Mouse (Mus musculus) spleen, postnatal 10 days (tissue): ENCODE measurements around the gene Tex2.
A peak's percentile ranks its signal among the peaks of the same experiment; 100 is the strongest.
"Not testable (repeated sequence)": the region's sequence is repeated elsewhere in the genome, so short reads cannot be mapped to it uniquely, and the experiment has no call there.

ENCODE experiments used
- DNase-seq, 2 experiments: peaks; one replicate each; pipeline ENCODE4 v3.0.0; 2021 to 2022; ENCODE audit warnings: low spot score in 2 of 2

The Tex2 gene

DNA sequence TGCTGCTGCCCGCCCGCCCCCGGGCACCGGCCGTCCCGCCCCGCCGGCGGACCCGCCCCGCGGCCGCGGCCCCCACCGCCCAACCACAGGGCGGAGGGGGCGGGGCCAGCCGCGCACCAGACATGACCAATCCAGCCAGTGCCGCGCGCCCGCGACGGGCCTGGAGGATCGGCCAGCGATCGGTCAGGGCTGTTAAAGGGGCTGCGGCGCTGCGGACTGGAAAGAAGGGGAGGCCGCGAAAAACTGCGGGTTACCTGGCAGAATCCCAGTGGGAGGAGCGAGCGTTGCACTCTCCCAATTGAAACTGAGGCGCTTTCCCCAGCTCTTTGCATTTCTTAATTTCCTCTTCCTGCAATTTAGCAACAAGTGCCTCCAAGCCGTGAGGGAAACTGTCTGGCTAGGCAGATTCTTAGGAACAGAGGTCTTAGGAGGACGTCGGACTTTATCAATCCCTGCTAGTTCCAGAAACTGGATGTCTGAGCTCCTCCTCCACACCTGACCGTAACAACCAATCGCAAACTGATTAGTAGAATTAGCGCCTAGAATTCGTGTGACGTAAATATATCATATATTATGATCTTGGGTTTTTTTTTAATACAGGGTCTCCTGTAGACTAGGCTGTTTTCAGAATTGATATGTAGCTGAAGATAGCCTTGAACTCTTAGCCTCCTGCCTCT, at the start of gene Tex2:
Gene Tex2, minus strand, starts transcription at position 463 of the 677 bp plus-strand sequence.
- peak in 1 of 2 experiments; percentile 97 for DNase-seq

GRCm38 (mm10) chr11:106662634-106663407, 49.6 kb upstream of the Tex2 start:
- no peak for DNase-seq

- peak; percentile 27 to 62 for DNase-seq
These were observed 47.3 kb upstream of the Tex2 start for GRCm38 (mm10) chr11:106660453-106661081.

- no peak for DNase-seq
These were observed 46.5 kb upstream of the Tex2 start for GRCm38 (mm10) chr11:106659598-106660295.

DNA sequence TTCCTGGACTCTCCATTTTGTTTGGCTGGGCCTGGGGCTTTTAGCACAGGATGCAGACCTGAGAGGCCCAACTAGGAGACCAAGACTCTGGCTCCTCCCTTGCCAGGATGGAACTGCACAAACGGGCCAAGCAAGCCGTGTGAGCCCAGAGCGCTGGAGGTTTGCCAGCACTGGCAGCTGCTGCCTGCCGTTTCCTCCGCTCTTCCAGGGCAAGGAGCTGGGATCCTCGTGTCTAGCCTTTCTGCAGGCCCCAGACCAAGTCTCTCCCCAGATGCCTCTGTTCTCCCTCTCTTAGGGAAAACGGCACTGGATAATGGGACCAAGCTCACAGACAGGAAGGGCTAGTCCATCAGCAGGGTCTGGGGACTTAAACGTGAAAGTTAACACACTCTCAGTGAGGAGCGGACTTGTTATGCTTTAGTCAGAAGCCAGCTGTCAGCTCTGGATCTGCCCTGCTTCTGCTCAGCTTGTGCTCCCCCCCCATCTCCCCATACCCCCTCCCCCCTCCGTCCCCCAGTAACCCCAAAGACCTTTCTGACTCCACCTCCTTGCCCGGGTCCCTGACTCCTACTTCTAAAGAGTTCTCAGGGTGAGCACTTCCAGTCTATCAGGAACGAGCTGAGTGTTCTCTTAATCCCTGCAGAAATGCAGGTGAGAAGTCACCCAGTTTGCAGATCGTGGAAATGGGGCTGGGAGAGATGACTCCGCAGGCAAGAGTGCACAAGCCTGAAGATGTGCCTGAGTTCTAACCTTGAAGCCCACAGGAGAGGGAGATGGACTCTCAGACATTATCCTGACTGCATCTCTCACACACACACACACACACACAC, 45.0 kb upstream of the Tex2 start:
- peak in 1 of 2 experiments; percentile 37 for DNase-seq

DNA sequence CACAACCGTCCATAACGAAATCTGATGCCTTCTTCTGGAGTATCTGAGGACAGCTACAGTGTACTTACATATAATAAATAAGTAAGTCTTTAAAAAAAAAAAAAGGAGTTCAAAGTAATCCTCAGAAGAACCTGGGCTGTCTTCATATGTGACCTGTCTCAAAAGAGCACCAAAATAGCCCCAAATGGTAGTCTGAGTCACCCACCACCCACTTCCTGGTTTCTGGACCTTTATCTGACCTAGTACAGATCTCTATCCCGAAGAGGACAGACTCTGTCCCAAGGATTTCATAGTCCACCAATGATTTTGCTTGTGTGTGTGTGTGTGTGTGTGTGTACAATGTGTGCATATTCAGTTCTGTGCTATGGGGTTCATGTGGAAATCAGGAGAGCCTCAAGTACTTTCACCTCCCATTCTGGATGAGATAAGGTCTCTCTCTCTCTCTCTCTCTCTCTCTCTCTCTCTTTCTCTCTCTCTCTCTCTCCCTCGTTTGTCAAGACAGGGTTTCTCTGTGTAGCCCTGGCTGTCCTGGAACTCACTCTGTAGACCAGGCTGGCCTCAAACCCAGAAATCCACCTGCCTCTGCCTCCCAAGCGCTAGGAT, 43.8 kb upstream of the Tex2 start:
- not testable (repeated sequence) for DNase-seq

GRCm38 (mm10) chr11:106648347-106648746, 35.1 kb upstream of the Tex2 start:
- DNase-seq: peak; percentile 62 to 84

DNA sequence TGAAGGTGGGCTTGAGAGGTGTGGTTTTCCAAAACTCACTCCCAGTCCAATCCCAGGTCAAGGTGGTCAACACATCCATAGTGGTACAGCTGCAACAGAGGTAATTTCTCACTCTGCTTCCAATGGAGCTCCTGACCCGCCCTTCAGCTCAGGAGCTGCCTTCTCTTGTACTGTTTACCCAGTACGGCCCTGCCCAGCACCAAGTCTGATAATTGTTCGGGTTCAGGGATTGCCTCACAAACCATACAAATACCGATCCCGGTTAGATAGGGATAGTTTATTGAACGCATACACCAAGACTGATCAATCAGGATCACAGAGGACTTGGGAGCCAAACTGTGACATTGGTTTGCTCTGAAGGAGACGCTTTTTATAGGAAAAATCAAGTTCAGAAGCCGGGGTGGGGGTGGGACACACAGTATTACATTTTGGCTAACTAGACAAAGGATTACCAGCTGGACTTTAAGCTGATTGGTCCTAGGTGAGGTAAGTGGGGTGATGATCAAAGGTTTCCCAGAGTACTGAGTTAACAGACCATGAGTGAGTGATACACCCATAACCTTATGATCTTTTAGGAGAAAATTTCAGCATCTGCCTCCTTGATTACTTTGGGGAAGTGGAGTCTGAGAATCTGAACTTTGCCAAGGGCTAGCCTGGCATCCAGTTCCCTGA, 29.9 kb upstream of the Tex2 start:
- no peak for DNase-seq

GRCm38 (mm10) chr11:106641580-106641979, 28.4 kb upstream of the Tex2 start:
- DNase-seq: no peak

DNA sequence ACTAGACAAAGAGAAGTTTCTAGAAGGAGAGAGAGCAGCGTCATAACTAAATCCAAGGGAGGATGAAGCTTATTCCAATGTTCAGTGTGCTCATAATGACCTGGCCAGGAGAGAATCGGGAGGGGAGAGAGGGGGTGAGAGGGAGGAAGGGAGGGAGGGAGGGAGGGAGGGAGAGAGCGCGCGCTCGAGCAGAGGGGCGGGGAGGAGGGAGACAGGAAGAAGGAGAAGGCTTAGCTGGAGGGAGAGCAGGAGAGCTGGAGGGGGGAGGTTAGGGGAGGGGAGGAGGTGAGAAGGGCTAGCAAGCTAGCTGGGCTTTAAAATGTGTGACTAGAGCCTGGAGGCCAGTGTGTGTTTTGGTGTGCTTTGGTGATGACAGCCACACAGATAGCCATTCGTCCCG, 26.8 kb upstream of the Tex2 start:
- no peak for DNase-seq

- DNase-seq: no peak
These were observed 26.1 kb upstream of the Tex2 start for GRCm38 (mm10) chr11:106639356-106639692.

DNA sequence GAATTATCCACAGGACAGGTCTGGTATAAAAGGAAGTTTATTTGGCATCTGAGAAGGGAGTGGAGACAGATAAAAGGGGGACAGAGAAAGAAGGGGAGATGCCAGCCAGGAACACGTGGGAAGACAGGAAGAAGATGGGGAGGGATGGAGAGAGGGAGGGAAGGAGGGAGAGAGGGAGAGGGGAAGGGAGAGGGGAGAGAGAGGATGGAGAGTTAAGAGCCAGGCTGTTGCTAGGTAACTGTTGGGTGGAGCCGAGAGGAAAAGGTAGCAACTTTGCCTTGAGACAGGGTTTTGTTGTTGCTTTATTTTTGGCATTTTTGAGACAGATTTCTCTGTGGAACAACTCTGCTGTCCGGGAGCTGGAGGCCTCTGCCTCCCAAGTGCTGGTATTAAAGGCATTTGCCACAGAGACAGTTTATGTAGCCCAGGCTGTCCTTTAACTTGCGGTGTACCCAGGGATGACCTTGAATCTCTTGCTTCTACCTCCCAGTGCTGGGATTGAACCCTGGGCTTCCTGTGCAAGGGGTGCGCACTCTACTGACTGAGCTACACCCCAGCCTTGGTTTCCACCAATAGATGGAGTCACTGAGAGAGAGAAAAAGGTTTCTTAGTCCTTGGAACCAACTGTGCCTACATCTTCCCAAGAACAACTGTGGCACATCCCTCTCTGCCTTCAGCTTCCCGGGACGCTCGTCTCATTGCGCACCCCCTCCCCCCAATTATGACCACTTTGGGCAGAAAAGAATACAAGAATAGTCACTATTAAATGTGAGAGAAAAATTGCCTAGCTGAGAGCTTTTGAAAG, 25.5 kb upstream of the Tex2 start:
- no peak for DNase-seq

DNA sequence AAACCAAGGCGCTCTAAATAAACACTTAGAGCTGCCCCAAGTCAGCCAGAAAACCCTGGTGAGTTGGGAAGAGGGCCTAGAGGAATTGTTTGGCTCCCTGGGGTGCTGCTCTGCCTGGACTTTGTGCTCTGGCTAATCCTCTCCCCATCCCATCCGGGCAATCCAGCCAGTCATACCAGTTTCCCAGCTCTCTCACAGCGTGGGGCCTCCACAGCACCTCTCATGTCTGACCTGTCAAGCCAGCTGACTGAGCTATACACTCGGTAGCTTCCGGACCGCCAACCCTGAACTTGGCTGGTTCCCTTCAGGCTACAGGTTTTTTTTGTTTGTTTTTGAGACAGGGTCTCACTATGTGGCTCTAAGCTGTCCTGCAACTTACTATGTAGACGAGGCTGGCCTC, 24.5 kb upstream of the Tex2 start:
- DNase-seq: no peak

- no peak for DNase-seq
These were observed 22.7 kb upstream of the Tex2 start for GRCm38 (mm10) chr11:106635946-106636345.

GRCm38 (mm10) chr11:106634175-106634574, 21.0 kb upstream of the Tex2 start:
- not testable (repeated sequence) for DNase-seq

DNA sequence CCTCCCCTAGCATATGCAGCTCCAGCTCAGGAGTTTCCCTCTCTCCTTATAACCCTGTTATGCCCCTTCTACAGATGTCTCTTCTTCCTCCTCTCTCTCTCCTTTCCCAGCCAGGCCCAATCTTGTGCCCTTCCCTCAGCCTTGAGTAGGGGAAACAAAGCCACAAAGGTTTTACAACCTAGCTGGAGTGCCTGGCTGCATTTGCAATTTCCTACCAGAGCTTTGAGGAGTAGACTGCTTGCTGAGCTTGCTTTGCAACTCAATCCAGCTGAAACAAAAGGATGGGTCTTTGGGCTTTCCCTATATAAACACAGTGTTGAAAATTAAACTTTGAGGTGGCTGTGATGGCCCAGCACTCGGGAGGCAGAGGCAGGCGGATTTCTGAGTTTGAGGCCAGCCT, 20.2 kb upstream of the Tex2 start:
- DNase-seq: no peak

DNA sequence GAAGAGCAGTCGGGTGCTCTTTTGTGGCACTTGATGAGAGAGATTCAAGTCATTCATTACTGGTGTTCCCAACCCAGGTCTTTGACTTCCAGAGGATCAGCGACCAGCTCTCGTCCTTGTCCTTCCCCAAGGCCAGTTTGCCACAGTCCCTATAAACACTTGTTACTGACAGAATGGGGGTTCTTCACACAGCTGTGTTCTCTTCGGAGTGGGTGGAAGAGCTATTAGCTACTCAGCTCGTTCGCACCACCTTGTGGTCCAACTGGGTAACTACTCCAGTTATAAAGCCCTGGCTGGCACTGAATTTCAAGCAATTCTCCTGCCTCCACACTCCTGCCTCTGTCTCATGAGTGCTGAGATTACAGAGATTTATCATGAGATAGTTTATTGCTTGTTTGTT, 14.5 kb upstream of the Tex2 start:
- DNase-seq: peak; percentile 56 to 86

- DNase-seq: no peak
These were observed 12.4 kb upstream of the Tex2 start for GRCm38 (mm10) chr11:106625577-106625976.

DNA sequence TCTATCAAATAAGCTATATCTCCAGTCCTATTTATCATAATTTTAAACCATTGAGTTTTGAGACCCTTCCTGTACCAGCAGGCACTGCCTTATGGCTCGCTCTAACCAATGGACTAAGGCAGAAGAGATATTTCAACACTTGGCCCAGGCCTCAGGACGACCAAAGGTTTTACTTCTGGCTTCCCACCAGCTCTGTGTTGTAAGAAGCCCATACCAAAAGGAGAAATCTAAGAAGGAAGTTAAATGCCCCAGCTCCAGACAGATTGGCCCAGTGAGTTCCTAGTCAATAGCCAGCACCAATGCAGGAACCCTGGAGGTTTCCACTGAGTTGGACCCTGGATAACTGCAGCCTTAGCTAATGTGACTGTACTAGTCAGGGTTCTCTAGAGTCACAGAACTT, 10.4 kb upstream of the Tex2 start:
- no peak for DNase-seq

- DNase-seq: no peak
These were observed 8.8 kb upstream of the Tex2 start for GRCm38 (mm10) chr11:106622056-106622455.
